Comparison of ENCODE assay signal across 8 mouse cellular contexts in the genomic region with DNA sequence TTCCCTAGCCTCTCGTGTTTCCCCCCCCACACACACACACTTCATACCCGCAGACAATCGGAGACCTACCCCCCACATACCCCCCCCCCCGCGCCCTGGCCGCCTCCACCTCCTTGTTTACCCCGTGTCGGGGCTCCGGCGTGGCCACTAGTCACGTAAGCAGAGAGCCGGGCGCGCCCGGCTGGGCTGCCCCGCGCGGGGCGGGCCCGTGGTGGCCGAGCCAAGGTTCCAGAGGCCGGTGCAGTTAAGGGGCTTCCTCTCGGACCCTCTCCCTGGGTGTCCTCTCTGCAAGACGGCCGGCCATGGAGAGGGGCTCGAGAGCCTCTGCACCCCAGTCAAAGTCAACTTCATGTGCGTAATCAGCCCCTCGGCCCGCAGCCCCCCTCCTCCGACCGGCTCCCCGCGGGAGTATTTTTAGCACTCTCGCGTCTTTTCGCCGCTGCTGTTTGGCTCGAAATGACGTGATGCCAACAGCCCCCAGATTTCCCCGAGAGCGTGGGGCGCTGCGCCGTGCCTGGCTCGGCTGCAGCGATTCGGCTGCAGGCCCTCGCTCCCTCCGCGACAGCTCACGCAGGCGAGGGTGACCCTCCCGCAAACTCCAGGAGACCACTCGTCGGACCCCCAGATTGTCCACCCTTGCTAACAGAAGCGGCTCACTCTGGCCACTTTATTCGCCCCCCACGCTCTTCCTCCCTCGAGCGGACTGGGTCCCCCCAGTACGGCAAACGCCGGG. TPM values are rescaled to one million over a fixed set of nuclear protein-coding genes. Genes with fewer than 3 reads are reported as not detected.
DNase-seq lines count a peak whose midpoint lies in the region; ATAC-seq and TF ChIP-seq lines count a peak whose summit lies in the region.

No protein-coding gene starts in this region.

- H3K79me2 ChIP-seq in liver, adult 2 months (ENCODE audit: control insufficient read depth, insufficient read depth, low read length): peaks cover 7% of the 10 kb centered on the region; the same call in 1 of the 2 replicates
- peaks cover 5% of the 10 kb centered on the region for H3K79me2 ChIP-seq in myocyte (ENCODE audit: control insufficient read depth, insufficient read depth)

- DNase-seq in 416B (ENCODE audit: low read depth): peak; percentile 81
- DNase-seq in adrenal gland, postnatal 25 days: peak; percentile 65
- peak; percentile 92 for DNase-seq in heart, embryonic 10.5 days (ENCODE audit: low spot score)
- DNase-seq in liver, adult 2 months (ENCODE audit: extremely low read depth, low read depth, low spot score): no peak
- DNase-seq in splenic B cell, adult 2 months (ENCODE audit: low read depth, low spot score): peak; percentile 78

- no peak for ATAC-seq in embryonic facial prominence, embryonic 15.5 days (ENCODE audit: insufficient number of reproducible peaks, low FRiP score, low TSS enrichment, low read depth)
- ATAC-seq in kidney, embryonic 15.5 days (replicated peaks; ENCODE audit: low FRiP score): peak; percentile 7

- peak overlapping the region; percentile 97 for H3K27ac ChIP-seq in embryonic facial prominence, embryonic 15.5 days (replicated peaks)
- peak overlapping the region; percentile 96 for H3K27ac ChIP-seq in heart, embryonic 10.5 days
- H3K27ac ChIP-seq in kidney, embryonic 15.5 days: peak overlapping the region; percentile 93
- peak overlapping the region; percentile 94 for H3K27ac ChIP-seq in liver, adult 2 months (replicated peaks; ENCODE audit: insufficient read depth, low read depth, low read length)

- peak overlapping the region; percentile 53 for H3ac ChIP-seq in myocyte (ENCODE audit: control insufficient read depth, insufficient read length)

- no peaks in the 10 kb centered on the region for H3K36me3 ChIP-seq in embryonic facial prominence, embryonic 15.5 days
- H3K36me3 ChIP-seq in heart, embryonic 10.5 days: no peaks in the 10 kb centered on the region
- no peaks in the 10 kb centered on the region for H3K36me3 ChIP-seq in kidney, embryonic 15.5 days
- H3K36me3 ChIP-seq in liver, adult 2 months (ENCODE audit: control insufficient read depth, insufficient read depth, low read length): no peaks in the 10 kb centered on the region
- no peaks in the 10 kb centered on the region for H3K36me3 ChIP-seq in myocyte (ENCODE audit: control insufficient read depth, insufficient read depth)
- no peaks in the 10 kb centered on the region for H3K36me3 ChIP-seq in splenic B cell, adult 2 months (ENCODE audit: control insufficient read depth, insufficient read depth, low read length, poor library complexity, severe bottlenecking)

- peak overlapping the region; percentile 69 for H3K9ac ChIP-seq in embryonic facial prominence, embryonic 15.5 days
- peak overlapping the region; percentile 87 for H3K9ac ChIP-seq in kidney, embryonic 15.5 days
- H3K9ac ChIP-seq in liver, adult 2 months (ENCODE audit: low read depth, low read length): peak overlapping the region; percentile 84

- H3K4me1 ChIP-seq in embryonic facial prominence, embryonic 15.5 days: peaks cover 27% of the 10 kb centered on the region
- H3K4me1 ChIP-seq in heart, embryonic 10.5 days: peaks cover 25% of the 10 kb centered on the region
- H3K4me1 ChIP-seq in kidney, embryonic 15.5 days: peaks cover 25% of the 10 kb centered on the region
- H3K4me1 ChIP-seq in liver, adult 2 months (ENCODE audit: control insufficient read depth, insufficient read depth, low read length): no peaks in the 10 kb centered on the region

- H3K27me3 ChIP-seq in embryonic facial prominence, embryonic 15.5 days: no peaks in the 10 kb centered on the region
- no peaks in the 10 kb centered on the region for H3K27me3 ChIP-seq in heart, embryonic 10.5 days (ENCODE audit: insufficient read depth, poor library complexity, severe bottlenecking)
- no peaks in the 10 kb centered on the region for H3K27me3 ChIP-seq in kidney, embryonic 15.5 days
- H3K27me3 ChIP-seq in liver, adult 2 months (ENCODE audit: control insufficient read depth, insufficient read depth, low read length): no peaks in the 10 kb centered on the region
- H3K27me3 ChIP-seq in myocyte (ENCODE audit: control insufficient read depth, insufficient read depth, insufficient read length): no peaks in the 10 kb centered on the region
- no peaks in the 10 kb centered on the region; the same call in 1 of the 2 replicates for H3K27me3 ChIP-seq in splenic B cell, adult 2 months (ENCODE audit: control insufficient read depth, insufficient read depth, low read length, poor library complexity, severe bottlenecking)

- no peaks in the 10 kb centered on the region for H3K9me3 ChIP-seq in embryonic facial prominence, embryonic 15.5 days (replicated peaks)
- H3K9me3 ChIP-seq in heart, embryonic 10.5 days: no peaks in the 10 kb centered on the region
- no peaks in the 10 kb centered on the region for H3K9me3 ChIP-seq in kidney, embryonic 15.5 days (replicated peaks)

- no peak for TF ChIP-seq CTCF in liver, adult 2 months (IDR thresholded peaks at IDR 0.05; ENCODE audit: low read depth, low read length)

- TF ChIP-seq POLR2A in liver, adult 2 months (IDR thresholded peaks at IDR 0.05; ENCODE audit: extremely low read depth, insufficient read depth, low read length): no peak
- peak; percentile 51 for TF ChIP-seq POLR2A in myocyte (IDR thresholded peaks at IDR 0.05; ENCODE audit: insufficient read length, low read depth)

- H3K4me3 ChIP-seq in embryonic facial prominence, embryonic 15.5 days (replicated peaks): peak overlapping the region; percentile 59
- peak overlapping the region; percentile 98 for H3K4me3 ChIP-seq in heart, embryonic 10.5 days
- peak overlapping the region; percentile 91 for H3K4me3 ChIP-seq in kidney, embryonic 15.5 days (replicated peaks)
- peak overlapping the region; percentile 83 for H3K4me3 ChIP-seq in liver, adult 2 months (ENCODE audit: insufficient read depth, low read depth, low read length)
- H3K4me3 ChIP-seq in myocyte: peak overlapping the region; percentile 93

- peak overlapping the region; percentile 90 for H3K4me2 ChIP-seq in embryonic facial prominence, embryonic 15.5 days (replicated peaks)
- H3K4me2 ChIP-seq in kidney, embryonic 15.5 days: peak overlapping the region; percentile 97
- peak overlapping the region; percentile 97 for H3K4me2 ChIP-seq in myocyte (ENCODE audit: low read depth)

- under 1% methylated on average over 58 of the region's 63 CpGs for WGBS in embryonic facial prominence, embryonic 15.5 days
- under 1% methylated on average over 63 of the region's 63 CpGs for WGBS in heart, embryonic 10.5 days
- WGBS in kidney, embryonic 15.5 days: under 1% methylated on average over 63 of the region's 63 CpGs
- 1% methylated on average over 63 of the region's 63 CpGs for WGBS in liver, adult 2 months

TF ChIP-seq in myocyte, 11 proteins besides CTCF, POLR2A, EP300 and RAD21:
- TF ChIP-seq MYOD1 (IDR thresholded peaks at IDR 0.05; ENCODE audit: control insufficient read depth in 1 of 3, insufficient read length in 2 of 3, low read depth in 2 of 3) (peak in 1 of 3 experiments; percentile 17), USF1 (IDR thresholded peaks at IDR 0.05; ENCODE audit: low read depth) (no peak), REST (IDR thresholded peaks at IDR 0.05; ENCODE audit: insufficient read depth, insufficient read length) (no peak), POLR2AphosphoS2 (IDR thresholded peaks at IDR 0.05; ENCODE audit: insufficient read length, low read depth) (peak; percentile 59), TCF12 (IDR thresholded peaks at IDR 0.05; ENCODE audit: insufficient read depth, poor library complexity, severe bottlenecking) (no peak)
TF ChIP-seq in myocyte: peak in this region for 2.

RNA-seq across cellular contexts. Expression of a gene that starts 2.8 kb away (rescaled TPM):
- 33.6 and 40.2 TPM in 2 replicates for total RNA-seq in adrenal gland, postnatal 25 days (2021)
- 41.7 and 47.9 TPM in 2 replicates for polyA plus RNA-seq in embryonic facial prominence, embryonic 15.5 days (2015; fragmentation: Nextera tagmentation; extraction: Ambion mirVana)
- polyA plus RNA-seq in heart, embryonic 10.5 days (2016; fragmentation: Nextera tagmentation; extraction: Ambion mirVana): 27.7 and 28.7 TPM in 2 replicates
- 37.3 and 40.2 TPM in 2 replicates for polyA plus RNA-seq in kidney, embryonic 15.5 days (2015; fragmentation: Nextera tagmentation; extraction: Ambion mirVana)
- 16.0 and 16.1 TPM in 2 replicates for total RNA-seq in liver, adult 2 months (2014; rRNA removed)
- 11.8 and 15.7 TPM in 2 replicates for polyA plus RNA-seq in liver, adult 2 months (2012; rRNA removed)
- polyA plus RNA-seq in myocyte (2012; fragmentation: generic; extraction: Trizol): 11.9 TPM

RNA-seq across cellular contexts. Expression of a gene that starts 58.4 kb away (rescaled TPM):
- total RNA-seq in adrenal gland, postnatal 25 days (2021): not detected in 2 replicates
- not detected in 2 replicates for polyA plus RNA-seq in embryonic facial prominence, embryonic 15.5 days (2015; fragmentation: Nextera tagmentation; extraction: Ambion mirVana)
- polyA plus RNA-seq in heart, embryonic 10.5 days (2016; fragmentation: Nextera tagmentation; extraction: Ambion mirVana): not detected in 2 replicates
- polyA plus RNA-seq in kidney, embryonic 15.5 days (2015; fragmentation: Nextera tagmentation; extraction: Ambion mirVana): not detected in 2 replicates
- not detected in 2 replicates for total RNA-seq in liver, adult 2 months (2014; rRNA removed)
- not detected in 2 replicates for polyA plus RNA-seq in liver, adult 2 months (2012; rRNA removed)
- polyA plus RNA-seq in myocyte (2012; fragmentation: generic; extraction: Trizol): not detected
